Mouse (Mus musculus): ENCODE data around the gene Ttc4.

The Ttc4 gene

GRCm38 (mm10) chr4:106678442-106679118 is at the start of gene Ttc4:
TSS of gene Ttc4 (minus strand) at chr4:106678944.
- peak; percentile 97 for DNase-seq (ENCODE audit: low read depth)

- DNase-seq (ENCODE audit: low read depth): no peak
These were observed 41.9 kb upstream of the Ttc4 start for GRCm38 (mm10) chr4:106720631-106721030.

GRCm38 (mm10) chr4:106713622-106714021 is 34.9 kb upstream of the Ttc4 start:
- DNase-seq (ENCODE audit: low read depth): no peak

- peak; percentile 74 for DNase-seq (ENCODE audit: low read depth)
These were observed 29.7 kb upstream of the Ttc4 start for GRCm38 (mm10) chr4:106708408-106708807.

GRCm38 (mm10) chr4:106707957-106708356 is 29.2 kb upstream of the Ttc4 start:
- DNase-seq (ENCODE audit: low read depth): no peak

GRCm38 (mm10) chr4:106705096-106705665 is 26.4 kb upstream of the Ttc4 start:
- DNase-seq (ENCODE audit: low read depth): no peak

- DNase-seq (ENCODE audit: low read depth): no peak
These were observed 25.7 kb upstream of the Ttc4 start for GRCm38 (mm10) chr4:106704416-106704815.

- DNase-seq (ENCODE audit: low read depth): no peak
These were observed 25.2 kb upstream of the Ttc4 start for GRCm38 (mm10) chr4:106703956-106704355.

GRCm38 (mm10) chr4:106700798-106701197 is 22.1 kb upstream of the Ttc4 start:
- no peak for DNase-seq (ENCODE audit: low read depth)

GRCm38 (mm10) chr4:106699989-106700388 is 21.2 kb upstream of the Ttc4 start:
- peak; percentile 33 for DNase-seq (ENCODE audit: low read depth)

- no peak for DNase-seq (ENCODE audit: low read depth)
These were observed 15.2 kb upstream of the Ttc4 start for GRCm38 (mm10) chr4:106693841-106694430.

- no peak for DNase-seq (ENCODE audit: low read depth)
These were observed 10.0 kb upstream of the Ttc4 start for GRCm38 (mm10) chr4:106688636-106689296.

- DNase-seq (ENCODE audit: low read depth): no peak
These were observed 2.2 kb upstream of the Ttc4 start for GRCm38 (mm10) chr4:106680955-106681354.

- DNase-seq (ENCODE audit: low read depth): no peak
These were observed 408 bp upstream of the Ttc4 start for GRCm38 (mm10) chr4:106679152-106679551.

- no peak for DNase-seq (ENCODE audit: low read depth)
These were observed 2.0 kb downstream of the Ttc4 start for GRCm38 (mm10) chr4:106676749-106677148.

- no peak for DNase-seq (ENCODE audit: low read depth)
These were observed 12.2 kb downstream of the Ttc4 start for GRCm38 (mm10) chr4:106666546-106666945.

GRCm38 (mm10) chr4:106665673-106666072 is 13.1 kb downstream of the Ttc4 start:
- DNase-seq (ENCODE audit: low read depth): no peak

GRCm38 (mm10) chr4:106665269-106665668 is 13.5 kb downstream of the Ttc4 start:
- DNase-seq (ENCODE audit: low read depth): no peak

GRCm38 (mm10) chr4:106664697-106665096 is 14.0 kb downstream of the Ttc4 start:
- DNase-seq (ENCODE audit: low read depth): no peak

GRCm38 (mm10) chr4:106663956-106664470 is 14.7 kb downstream of the Ttc4 start:
- DNase-seq (ENCODE audit: low read depth): no peak

GRCm38 (mm10) chr4:106655681-106656080 is 23.1 kb downstream of the Ttc4 start:
- DNase-seq (ENCODE audit: low read depth): no peak

- DNase-seq (ENCODE audit: low read depth): no peak
These were observed 25.7 kb downstream of the Ttc4 start for GRCm38 (mm10) chr4:106653051-106653450.

GRCm38 (mm10) chr4:106652546-106652945 is 26.2 kb downstream of the Ttc4 start:
- no peak for DNase-seq (ENCODE audit: low read depth)
